Mouse (Mus musculus): ENCODE data around the gene Ascc3.

The Ascc3 gene

DNA sequence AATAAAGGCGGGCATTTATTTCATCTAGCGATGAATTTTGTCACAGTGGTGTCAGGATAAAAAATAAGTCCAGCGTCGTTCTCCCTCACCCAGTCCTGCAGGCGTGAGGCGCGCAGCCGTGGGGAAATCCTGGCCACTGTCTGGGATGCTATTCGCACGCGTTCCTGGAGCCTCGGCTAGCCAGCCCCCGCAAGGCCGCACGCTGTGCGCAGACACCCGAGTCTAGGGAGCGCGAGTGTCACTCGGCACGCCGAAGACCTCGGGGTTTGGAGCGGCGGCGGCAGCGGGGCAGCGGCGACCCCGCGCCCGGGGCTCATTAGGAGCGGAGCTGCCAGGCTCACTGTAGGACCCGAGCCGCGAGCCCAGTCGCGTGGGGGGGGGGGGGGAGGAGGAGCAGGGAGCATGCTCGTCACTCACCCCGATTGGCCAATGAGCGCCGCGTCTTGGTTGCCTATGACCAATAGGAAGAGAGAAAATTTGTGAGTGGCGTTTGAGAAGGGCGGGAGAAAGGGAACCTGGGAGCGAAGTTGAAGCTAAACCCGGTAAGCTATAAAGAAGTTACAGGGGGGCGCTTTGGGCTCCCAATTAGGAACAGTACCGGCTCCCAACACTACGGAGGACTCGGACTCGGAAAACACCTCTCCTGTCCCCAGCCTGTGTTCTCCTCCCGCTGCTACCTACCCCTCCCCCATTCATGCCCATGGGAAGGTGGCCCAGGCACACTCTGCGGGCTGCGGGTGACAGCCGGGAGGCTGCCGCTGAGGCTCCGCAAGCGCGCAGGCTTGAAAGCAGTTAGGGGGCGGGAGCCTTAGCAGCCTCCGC, 301.9 kb downstream of the Ascc3 start, which contains the start of gene Sim1:
TSS of gene Sim1 (plus strand) at position 585 of the 822 bp plus-strand sequence.
- DNase-seq (ENCODE audit: low spot score in 2 of 2), result peak; percentile 52 to 67

DNA sequence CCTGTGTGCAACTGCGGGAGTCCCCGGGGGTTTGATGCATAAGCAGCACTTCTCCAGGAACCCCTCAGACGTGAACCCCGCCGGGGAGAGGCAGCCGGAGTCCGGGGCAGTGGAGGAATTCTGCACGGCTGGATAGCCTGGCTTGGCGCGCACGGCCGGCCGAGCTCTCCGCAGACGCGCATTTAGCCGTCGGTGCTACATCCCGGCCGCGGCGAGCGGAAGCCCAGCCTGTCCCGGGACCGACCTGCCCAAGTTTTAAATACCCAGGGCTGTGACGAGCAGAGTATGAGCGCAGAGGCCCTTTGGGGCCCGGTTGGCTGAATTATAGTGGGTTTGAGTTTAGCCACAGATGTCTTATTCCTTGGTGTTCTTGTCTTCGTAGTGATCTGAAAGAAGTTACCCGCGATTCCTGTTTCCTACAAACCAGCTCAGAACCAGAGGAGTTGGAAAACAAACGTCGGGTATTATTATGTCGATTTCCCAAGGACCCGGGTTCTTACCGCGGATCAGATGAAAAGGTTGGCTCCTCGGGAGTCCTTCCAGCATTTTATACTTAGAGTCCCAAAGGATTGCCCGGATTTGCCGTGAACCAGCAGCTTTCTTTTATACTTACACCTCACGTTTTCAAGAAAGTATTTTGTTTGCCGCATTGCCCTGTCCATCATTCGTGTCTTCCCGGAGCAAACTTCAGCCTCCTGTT, 302.8 kb downstream of the Ascc3 start:
- no peak for DNase-seq (ENCODE audit: low spot score in 2 of 2)

GRCm38 (mm10) chr10:50895881-50896766, 303.7 kb downstream of the Ascc3 start:
- no peak for DNase-seq (ENCODE audit: low spot score in 2 of 2)

DNA sequence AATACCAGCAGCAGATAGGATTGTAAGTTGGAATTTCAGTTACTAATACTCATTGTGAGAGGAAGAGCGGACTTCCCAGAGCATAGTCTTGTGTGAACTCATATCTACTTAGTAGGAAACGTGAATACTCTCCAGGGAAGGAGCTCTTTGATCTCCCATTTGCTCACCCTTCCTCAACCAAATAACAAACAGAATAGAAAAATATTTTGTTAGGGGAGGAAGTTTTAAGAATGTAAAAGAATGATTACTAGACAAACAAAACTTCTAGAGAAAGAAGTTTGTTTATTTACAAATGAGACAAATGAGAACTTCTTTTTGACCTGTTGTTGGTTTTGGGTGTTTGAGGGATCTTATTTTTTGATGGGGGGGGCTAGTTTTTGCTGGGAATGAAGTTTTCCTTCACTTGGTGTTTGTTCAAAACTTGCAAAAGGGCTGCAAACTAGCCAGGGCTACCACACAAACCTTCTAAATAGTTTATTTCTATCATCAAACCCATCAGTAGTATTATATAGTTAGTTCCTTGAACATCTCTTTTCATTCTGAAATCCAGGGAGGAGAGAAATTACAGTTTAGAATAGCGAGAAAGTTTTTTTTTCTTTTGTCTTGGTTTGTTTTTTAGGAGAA, 304.4 kb downstream of the Ascc3 start:
- DNase-seq (ENCODE audit: low spot score in 2 of 2), result no peak

- no peak for DNase-seq (ENCODE audit: low spot score in 2 of 2)
Measured at GRCm38 (mm10) chr10:50897530-50898471, 305.3 kb downstream of the Ascc3 start.

DNA sequence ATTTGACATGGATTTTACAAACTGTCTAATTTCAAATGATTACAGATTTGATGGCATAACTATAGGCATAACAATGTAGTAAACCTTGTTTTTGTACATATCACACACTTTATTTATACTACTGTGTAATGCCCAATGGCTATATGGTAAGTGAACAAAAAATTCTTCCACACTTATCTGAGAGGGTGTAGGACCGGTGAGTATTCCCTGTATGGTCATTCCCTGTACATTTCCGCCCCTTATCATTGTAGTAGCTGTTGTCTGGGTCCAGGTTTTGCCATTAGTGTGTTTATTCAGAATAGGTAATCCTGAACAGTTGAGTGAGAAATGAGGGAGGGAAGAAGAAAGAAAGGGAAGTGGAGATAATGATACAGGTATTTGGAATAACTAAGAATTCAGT, 306.2 kb downstream of the Ascc3 start:
- no peak for DNase-seq (ENCODE audit: low spot score in 2 of 2)

GRCm38 (mm10) chr10:50899846-50900745, 307.6 kb downstream of the Ascc3 start:
- no peak for DNase-seq (ENCODE audit: low spot score in 2 of 2)

Data from frontal cortex, postnatal 10 days (tissue).